Mouse (Mus musculus) lung, postnatal 0 days (tissue): ENCODE data around the gene Myh10.

ENCODE experiments used
- CTCF ChIP-seq: IDR thresholded peaks from 2 replicates; pipeline ENCODE4 v1.5.1; 2016; ENCODE audit warnings: antibody characterized with exemption, mild to moderate bottlenecking
- EP300 ChIP-seq: IDR thresholded peaks from 2 replicates; pipeline ENCODE4 v1.6.1; 2016; ENCODE audit warnings: antibody characterized with exemption, mild to moderate bottlenecking, control low read depth

DNA sequence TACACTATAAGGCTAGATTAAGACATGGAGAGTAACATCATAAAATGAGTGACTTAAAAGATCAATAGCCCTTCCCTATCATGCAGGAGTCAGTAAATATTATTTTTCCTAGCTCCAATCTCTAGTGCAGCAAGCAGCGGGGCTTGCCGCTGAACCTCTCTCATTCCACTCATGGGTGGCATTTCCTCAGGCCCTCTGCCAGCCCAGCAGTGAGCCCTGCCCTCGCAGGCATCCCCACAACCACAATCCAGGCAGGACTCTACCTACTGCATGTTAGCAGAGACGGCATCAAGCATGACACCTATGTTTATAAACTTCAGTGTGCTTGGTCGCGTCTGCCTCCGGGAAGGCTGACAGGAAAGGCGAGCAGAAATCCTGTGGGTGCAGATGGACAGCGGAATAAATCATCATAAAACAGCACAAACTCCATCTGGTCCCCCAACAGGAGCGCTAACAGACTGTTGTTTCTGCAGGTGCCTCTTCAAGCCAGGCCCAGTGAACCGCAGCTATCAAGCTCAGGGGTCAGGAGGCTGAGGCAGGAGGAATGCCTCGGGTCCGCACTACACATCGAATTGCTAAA, 128.0 kb downstream of the Myh10 start:
- TF ChIP-seq EP300 (no peak), CTCF (no peak)
